Comparison of ENCODE assay signal across 17 mouse cellular contexts in genomic region chr9:86496261-86496660, GRCm38 (mm10).
"Had no signal": no experiment of that assay in that cellular context is flagged by ENCODE, and none has a peak within 500 bp of the region (broad histone marks: within the 10 kb centered on the region; RNA-seq: fewer than 3 reads in every experiment).

No protein-coding gene starts in this region.

- H3K4me1 ChIP-seq: midbrain, embryonic 10.5 days; midbrain, embryonic 12.5 days; neural tube, embryonic 13.5 days; neural tube, embryonic 15.5 days; stomach, embryonic 15.5 days had no signal

- H3K4me3 ChIP-seq: midbrain, embryonic 10.5 days; midbrain, embryonic 12.5 days; myocyte; neural tube, embryonic 13.5 days; neural tube, embryonic 15.5 days; stomach, embryonic 15.5 days had no signal

- H3K9me3 ChIP-seq: midbrain, embryonic 10.5 days; midbrain, embryonic 12.5 days; neural tube, embryonic 13.5 days; neural tube, embryonic 15.5 days; stomach, embryonic 15.5 days had no signal

- H3K27ac ChIP-seq: midbrain, embryonic 10.5 days; midbrain, embryonic 12.5 days; neural tube, embryonic 13.5 days; neural tube, embryonic 15.5 days; stomach, embryonic 15.5 days; stomach, postnatal 0 days had no signal

- H3K27me3 ChIP-seq: midbrain, embryonic 12.5 days; neural tube, embryonic 13.5 days; neural tube, embryonic 15.5 days; stomach, embryonic 15.5 days had no signal

- ATAC-seq: midbrain, embryonic 16.5 days had no signal

- DNase-seq: lung, adult 18-20 months; lung, embryonic 14.5 days; lung, postnatal 10 days; lung, postnatal 4 days; midbrain, embryonic 14.5 days; right cerebral cortex, postnatal 25 days; thymus, adult 2 months; thymus, postnatal 25 days; thymus, postnatal 4 days had no signal
